Mouse (Mus musculus) thymus, adult 2 months (tissue): ENCODE measurements around the gene Orc3.

ENCODE experiments used
- CTCF ChIP-seq: fragments of 200-500 bp; IDR thresholded peaks from 2 replicates; pipeline ENCODE4 v1.5.1; 2012; ENCODE audit warnings: mild to moderate bottlenecking, control low read depth, low read length, moderate library complexity, borderline replicate concordance; ENCODE audit not compliant: control insufficient read depth, poor library complexity, insufficient read depth; ENCODE audit errors: extremely low read depth
- POLR2A ChIP-seq: fragments of 200-500 bp; IDR thresholded peaks from 2 replicates; pipeline ENCODE4 v1.6.1; 2012; ENCODE audit warnings: mild to moderate bottlenecking, low read length, control low read depth, moderate library complexity; ENCODE audit not compliant: control insufficient read depth, poor library complexity, insufficient read depth; ENCODE audit errors: extremely low read depth

DNA sequence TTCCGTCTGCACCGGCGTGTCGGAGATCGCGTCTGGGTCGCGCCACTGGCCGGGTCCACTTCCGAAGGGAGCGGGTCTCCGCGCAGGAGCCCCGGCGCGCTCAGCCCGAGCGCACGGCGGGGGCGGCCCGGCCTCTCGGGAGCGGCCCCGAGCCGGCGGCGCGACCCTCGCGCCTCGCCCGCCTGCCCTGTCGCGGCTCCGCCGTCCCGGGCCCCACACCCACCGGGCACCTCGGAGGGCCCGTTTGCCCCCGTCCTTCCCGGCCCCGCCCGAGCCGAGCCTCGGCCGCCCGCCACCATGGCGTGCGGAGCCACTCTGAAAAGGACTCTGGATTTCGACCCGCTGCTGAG, 64.0 kb downstream of the Orc3 start, which contains the start of gene Akirin2:
- TF ChIP-seq CTCF (no peak), POLR2A (no peak)
